Mouse (Mus musculus): ENCODE measurements around the gene Tssk2.

GRCm38 (mm10) chr16:17879571-17879970 lies 18.9 kb upstream of the Tssk2 start:
- TF ChIP-seq CTCF (IDR thresholded peaks at IDR 0.05; ENCODE audit: borderline replicate concordance, extremely low read depth, insufficient read depth, insufficient read length): no peak
- TF ChIP-seq POLR2A (IDR thresholded peaks at IDR 0.05; ENCODE audit: borderline replicate concordance, extremely low read depth, insufficient read depth, insufficient read length, poor library complexity, severe bottlenecking): no peak
